Mouse (Mus musculus): ENCODE data around the gene Gm45711. TPM values are rescaled to one million over a fixed set of nuclear protein-coding genes. Genes with fewer than 3 reads are reported as not detected.
"Not testable (repeated sequence)": the region's sequence is repeated elsewhere in the genome, so short reads cannot be mapped to it uniquely, and the experiment has no call there.

Gene Gm45711
- total and polyA plus RNA-seq, 3 experiments, result not detected

DNA sequence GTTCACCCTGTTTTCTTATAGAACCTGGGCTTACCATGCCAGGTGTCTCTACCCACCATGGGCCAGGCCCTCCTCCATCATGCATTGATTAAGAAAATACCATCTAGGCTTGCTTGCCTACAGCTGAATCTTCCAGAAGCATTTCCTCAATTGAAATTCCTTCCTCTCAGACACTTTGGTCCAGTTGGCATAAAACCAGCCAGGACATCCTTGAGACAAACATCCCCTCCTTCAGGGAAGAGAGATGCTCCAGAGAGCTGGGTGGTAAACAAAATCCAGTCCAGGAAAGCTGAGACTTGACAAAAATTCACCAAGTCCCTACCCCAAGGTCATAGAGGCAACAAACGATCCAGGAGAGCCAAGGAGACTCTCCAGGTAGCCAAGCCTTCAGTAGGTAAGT, 24.3 kb upstream of the Gm45711 start:
- Histone ChIP-seq H3K9ac (ENCODE audit: low read depth, low read length) (no peak overlapping the region), H3K36me3 (ENCODE audit: control insufficient read depth, insufficient read depth, low read length) (no peaks in the 10 kb centered on the region), H3K79me2 (replicated peaks; ENCODE audit: control insufficient read depth, insufficient read depth, low read length) (no peaks in the 10 kb centered on the region), H3K27me3 (ENCODE audit: control insufficient read depth, insufficient read depth, low read length) (no peaks in the 10 kb centered on the region), H3K27ac (peak overlapping the region; percentile 41), H3K4me3 (no peak overlapping the region), H3K4me1 (ENCODE audit: control insufficient read depth, insufficient read depth, low read length) (no peaks in the 10 kb centered on the region; the same call in 1 of the 2 replicates)
- TF ChIP-seq CTCF (IDR thresholded peaks at IDR 0.05) (no peak), POLR2A (IDR thresholded peaks at IDR 0.05; ENCODE audit: insufficient read depth, low read depth, low read length) (no peak), EP300 (IDR thresholded peaks at IDR 0.05; ENCODE audit: insufficient read depth, low read depth, low read length) (no peak)
- intact Hi-C loops (cut with DNase I), result loop anchor here (10.0 kb wide), 1 partner anchor 229 kb away; the partner anchor contains the start of gene Cdh5
- DNase-seq, result no peak
- WGBS, result 71% methylated on average over 1 of the region's 1 CpGs

GRCm38 (mm10) chr8:104333786-104334185, 23.9 kb upstream of the Gm45711 start:
- no peak overlapping the region for H3K4me3 ChIP-seq
- no peak overlapping the region for H3K9ac ChIP-seq (ENCODE audit: low read depth, low read length)
- intact Hi-C loops (cut with DNase I), result loop anchor here (10.0 kb wide), 1 partner anchor 229 kb away; the partner anchor contains the start of gene Cdh5
- no peaks in the 10 kb centered on the region; the same call in 1 of the 2 replicates for H3K4me1 ChIP-seq (ENCODE audit: control insufficient read depth, insufficient read depth, low read length)
- no peaks in the 10 kb centered on the region for H3K27me3 ChIP-seq (ENCODE audit: control insufficient read depth, insufficient read depth, low read length)
- DNase-seq, result peak in 1 of 2 experiments; percentile 21
- WGBS, result 43% methylated on average over 5 of the region's 5 CpGs
- no peaks in the 10 kb centered on the region for H3K36me3 ChIP-seq (ENCODE audit: control insufficient read depth, insufficient read depth, low read length)
- TF ChIP-seq EP300 (IDR thresholded peaks at IDR 0.05; ENCODE audit: insufficient read depth, low read depth, low read length) (no peak), POLR2A (IDR thresholded peaks at IDR 0.05; ENCODE audit: insufficient read depth, low read depth, low read length) (no peak), CTCF (IDR thresholded peaks at IDR 0.05) (no peak)
- H3K27ac ChIP-seq, result peak overlapping the region; percentile 41
- H3K79me2 ChIP-seq (replicated peaks; ENCODE audit: control insufficient read depth, insufficient read depth, low read length), result no peaks in the 10 kb centered on the region

- H3K36me3 ChIP-seq (ENCODE audit: control insufficient read depth, insufficient read depth, low read length), result no peaks in the 10 kb centered on the region
- no peak overlapping the region for H3K9ac ChIP-seq (ENCODE audit: low read depth, low read length)
- intact Hi-C loops (cut with DNase I), result loop anchor here (10.0 kb wide), 1 partner anchor 228 kb away; the partner anchor contains the start of gene Cdh5
- DNase-seq, result no peak
- no peaks in the 10 kb centered on the region; the same call in 1 of the 2 replicates for H3K4me1 ChIP-seq (ENCODE audit: control insufficient read depth, insufficient read depth, low read length)
- TF ChIP-seq POLR2A (IDR thresholded peaks at IDR 0.05; ENCODE audit: insufficient read depth, low read depth, low read length) (no peak), CTCF (IDR thresholded peaks at IDR 0.05) (peak; percentile 17; the same call in 1 of the 2 replicates), EP300 (IDR thresholded peaks at IDR 0.05; ENCODE audit: insufficient read depth, low read depth, low read length) (no peak)
- H3K27ac ChIP-seq, result no peak overlapping the region
- H3K27me3 ChIP-seq (ENCODE audit: control insufficient read depth, insufficient read depth, low read length), result no peaks in the 10 kb centered on the region
- 50% methylated on average over 5 of the region's 5 CpGs for WGBS
- no peaks in the 10 kb centered on the region for H3K79me2 ChIP-seq (replicated peaks; ENCODE audit: control insufficient read depth, insufficient read depth, low read length)
- H3K4me3 ChIP-seq, result no peak overlapping the region
Observed at GRCm38 (mm10) chr8:104332665-104333631, 23.1 kb upstream of the Gm45711 start.

DNA sequence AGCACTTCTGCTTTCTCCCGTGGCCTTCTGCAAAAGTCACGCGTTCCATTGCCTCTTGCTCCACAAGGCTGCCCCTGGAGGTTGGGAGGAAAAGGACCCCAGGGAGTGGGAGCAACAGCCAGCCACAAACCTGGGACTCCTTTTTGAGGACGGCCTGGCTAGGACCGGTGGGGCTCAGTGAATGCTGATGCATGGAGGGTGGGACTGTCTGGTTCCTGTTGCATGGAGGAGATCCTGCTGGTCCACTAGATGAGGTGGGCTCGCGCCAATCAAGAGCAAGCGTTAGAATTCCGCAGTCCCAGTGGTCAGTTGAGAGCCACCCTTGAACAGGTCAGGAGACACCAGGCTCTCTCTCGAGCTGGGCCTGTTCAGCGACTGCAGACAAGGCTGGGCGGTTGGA, 12.0 kb upstream of the Gm45711 start, which contains the start of gene Cmtm2b:
TSS of gene Cmtm2b (plus strand) at position 301 of the 400 bp plus-strand sequence.
- not testable (repeated sequence) for DNase-seq; H3K27me3 ChIP-seq (ENCODE audit: control insufficient read depth, insufficient read depth, low read length); H3K79me2 ChIP-seq (replicated peaks; ENCODE audit: control insufficient read depth, insufficient read depth, low read length); H3K4me1 ChIP-seq (ENCODE audit: control insufficient read depth, insufficient read depth, low read length); H3K27ac ChIP-seq; H3K36me3 ChIP-seq (ENCODE audit: control insufficient read depth, insufficient read depth, low read length); H3K9ac ChIP-seq (ENCODE audit: low read depth, low read length); H3K4me3 ChIP-seq
- intact Hi-C loops (cut with DNase I), result loop anchor here (1.0 kb wide), 1 partner anchor 29 kb away; the partner anchor contains the start of gene Cmtm2a
- WGBS, result 86% methylated on average over 12 of the region's 12 CpGs

- H3K79me2 ChIP-seq (replicated peaks; ENCODE audit: control insufficient read depth, insufficient read depth, low read length); H3K27ac ChIP-seq; H3K4me1 ChIP-seq (ENCODE audit: control insufficient read depth, insufficient read depth, low read length); DNase-seq; H3K36me3 ChIP-seq (ENCODE audit: control insufficient read depth, insufficient read depth, low read length); H3K4me3 ChIP-seq; H3K9ac ChIP-seq (ENCODE audit: low read depth, low read length); H3K27me3 ChIP-seq (ENCODE audit: control insufficient read depth, insufficient read depth, low read length): not testable (repeated sequence)
- intact Hi-C loops (cut with DNase I), result loop anchor here (1.0 kb wide), 1 partner anchor 28 kb away; the partner anchor contains the start of gene Cmtm2a
- 72% methylated on average over 11 of the region's 11 CpGs for whole genome bisulfite sequencing
Observed at GRCm38 (mm10) chr8:104321267-104321666, 11.4 kb upstream of the Gm45711 start, which contains the start of gene Gm11020. Gene Gm11020 (plus strand): TSS chr8:104321567.

GRCm38 (mm10) chr8:104313311-104313710, 3.4 kb upstream of the Gm45711 start:
- H3K27me3 ChIP-seq (ENCODE audit: control insufficient read depth, insufficient read depth, low read length), result no peaks in the 10 kb centered on the region
- H3K4me3 ChIP-seq, result no peak overlapping the region
- WGBS, result 20% methylated on average over 4 of the region's 4 CpGs
- DNase-seq, result peak in 1 of 2 experiments; percentile 34
- no peaks in the 10 kb centered on the region for H3K4me1 ChIP-seq (ENCODE audit: control insufficient read depth, insufficient read depth, low read length)
- no peaks in the 10 kb centered on the region for H3K79me2 ChIP-seq (replicated peaks; ENCODE audit: control insufficient read depth, insufficient read depth, low read length)
- H3K9ac ChIP-seq (ENCODE audit: low read depth, low read length), result no peak overlapping the region
- TF ChIP-seq EP300 (IDR thresholded peaks at IDR 0.05; ENCODE audit: insufficient read depth, low read depth, low read length), result peak; percentile 75; the same call in 1 of the 2 replicates
- peak; percentile 70 for TF ChIP-seq CTCF (IDR thresholded peaks at IDR 0.05)
- no peak for TF ChIP-seq POLR2A (IDR thresholded peaks at IDR 0.05; ENCODE audit: insufficient read depth, low read depth, low read length)
- H3K27ac ChIP-seq, result no peak overlapping the region
- intact Hi-C loops (cut with DNase I), result loop anchor here (1.0 kb wide), 1 partner anchor 27 kb away; no protein-coding TSS in a partner anchor
- no peaks in the 10 kb centered on the region for H3K36me3 ChIP-seq (ENCODE audit: control insufficient read depth, insufficient read depth, low read length)

- intact Hi-C loops (cut with DNase I); H3K36me3 ChIP-seq (ENCODE audit: control insufficient read depth, insufficient read depth, low read length); H3K27ac ChIP-seq; H3K79me2 ChIP-seq (replicated peaks; ENCODE audit: control insufficient read depth, insufficient read depth, low read length); H3K27me3 ChIP-seq (ENCODE audit: control insufficient read depth, insufficient read depth, low read length); H3K4me3 ChIP-seq; DNase-seq; H3K9ac ChIP-seq (ENCODE audit: low read depth, low read length); H3K4me1 ChIP-seq (ENCODE audit: control insufficient read depth, insufficient read depth, low read length): not testable (repeated sequence)
- WGBS, result 88% methylated on average over 3 of the region's 3 CpGs
Observed at GRCm38 (mm10) chr8:104312023-104312422, 2.1 kb upstream of the Gm45711 start.

- H3K36me3 ChIP-seq (ENCODE audit: control insufficient read depth, insufficient read depth, low read length); intact Hi-C loops (cut with DNase I); H3K27ac ChIP-seq; H3K4me3 ChIP-seq; H3K79me2 ChIP-seq (replicated peaks; ENCODE audit: control insufficient read depth, insufficient read depth, low read length); H3K4me1 ChIP-seq (ENCODE audit: control insufficient read depth, insufficient read depth, low read length); H3K9ac ChIP-seq (ENCODE audit: low read depth, low read length); H3K27me3 ChIP-seq (ENCODE audit: control insufficient read depth, insufficient read depth, low read length); DNase-seq: not testable (repeated sequence)
- WGBS, result 51% methylated on average over 6 of the region's 6 CpGs
Observed at GRCm38 (mm10) chr8:104308341-104308740, 1.5 kb downstream of the Gm45711 start.
